Mouse (Mus musculus) megakaryocyte-erythroid progenitor cell, adult 5-6 weeks (primary cell): ENCODE data around the gene Misp. TPM values are rescaled to one million over a fixed set of nuclear protein-coding genes. Genes with fewer than 3 reads are reported as not detected.

ENCODE experiments used
- ATAC-seq: replicated peaks from 2 replicates; pipeline ENCODE4 v1.8.0; 2016; ENCODE audit warnings: mild to moderate bottlenecking, inconsistent platforms; ENCODE audit not compliant: severe bottlenecking, poor library complexity, low FRiP score, low TSS enrichment
- total RNA-seq, 2 experiments: library from RNA; stranded (forward) in 1 of 2; stranded (reverse) in 1 of 2; fragments of 200-1000, 215-1000 nt in 1 of 2; fragments of >200 nt in 1 of 2; fragmentation: Nextera tagmentation in 1 of 2; gene quantifications; 2 replicates each; pipeline ENCODE4 v1.2.3; 2014 to 2017

The Misp gene
- total RNA-seq, 2 experiments from 2014 or later = not detected

DNA sequence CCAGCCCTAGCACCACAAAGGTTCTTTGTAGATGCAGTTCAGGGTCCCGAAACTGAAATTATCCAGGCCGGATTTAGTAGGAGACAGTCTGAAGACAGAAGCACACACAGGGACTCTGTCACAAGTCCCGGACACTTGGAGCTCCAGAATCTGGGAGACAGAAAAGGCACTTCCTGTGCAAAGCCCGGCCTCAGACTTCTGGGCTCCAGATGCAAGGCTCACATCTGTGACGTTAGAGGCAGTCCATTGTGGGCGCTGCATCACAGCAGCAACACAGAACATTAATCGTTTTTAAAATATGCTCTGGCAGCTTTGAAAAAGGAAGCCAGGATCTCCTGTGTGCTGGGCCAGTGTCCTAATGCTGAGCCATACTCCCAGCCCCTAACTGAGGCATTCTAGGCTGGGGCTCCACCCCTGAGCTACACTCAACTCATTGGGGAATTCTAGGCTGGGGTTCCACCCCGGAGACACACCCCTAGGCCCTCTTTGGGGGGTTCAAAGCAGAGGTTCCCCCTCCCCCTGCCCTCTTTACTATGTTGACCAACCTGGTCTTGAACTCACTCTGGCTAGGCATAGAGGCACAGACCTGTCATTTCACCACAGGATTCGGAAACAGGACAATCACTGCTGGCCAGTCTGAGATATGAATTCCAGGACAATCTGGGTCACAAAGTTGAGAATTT is 31.5 kb downstream of the Misp start:
- no peak for ATAC-seq

DNA sequence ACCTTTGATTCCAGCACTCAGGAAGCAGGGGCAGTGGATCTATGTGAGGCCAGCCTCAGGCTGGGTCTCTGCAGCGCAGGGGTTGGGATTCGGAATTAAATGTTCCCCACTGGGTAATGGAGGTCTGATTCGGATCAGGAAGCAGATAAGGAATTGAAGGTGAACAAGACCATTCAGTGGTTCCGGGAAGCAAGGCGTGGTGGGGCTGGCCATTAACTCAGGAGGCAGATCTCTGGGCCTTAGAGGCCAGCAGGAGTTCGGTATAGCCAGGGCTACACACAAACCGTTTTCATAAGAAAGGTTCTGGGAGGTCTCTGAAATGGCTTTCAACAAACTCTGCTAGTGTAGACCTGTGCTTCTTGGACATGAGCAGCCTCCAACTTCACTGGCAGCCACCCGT is 32.0 kb downstream of the Misp start:
- ATAC-seq = no peak

DNA sequence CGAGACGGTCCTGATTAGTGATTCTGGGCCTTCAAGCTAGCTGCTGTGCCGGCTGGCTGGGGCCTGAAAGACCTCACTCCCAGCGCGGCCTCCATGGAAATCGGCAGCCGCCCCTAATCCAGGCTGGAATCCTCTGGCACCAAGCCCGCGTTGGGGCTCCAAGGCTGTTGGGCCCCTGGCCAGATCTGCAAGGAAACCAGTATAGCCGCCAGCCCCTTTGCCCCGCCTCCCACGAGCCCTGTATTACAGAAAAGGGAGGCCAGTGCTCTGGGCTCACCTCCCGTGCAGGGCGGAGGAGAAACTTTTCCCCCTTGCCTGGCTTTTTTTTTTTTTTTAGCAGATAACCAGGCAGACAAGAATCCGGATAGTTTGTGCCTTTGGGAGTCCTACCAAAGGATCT is 32.6 kb downstream of the Misp start:
- no peak for ATAC-seq

DNA sequence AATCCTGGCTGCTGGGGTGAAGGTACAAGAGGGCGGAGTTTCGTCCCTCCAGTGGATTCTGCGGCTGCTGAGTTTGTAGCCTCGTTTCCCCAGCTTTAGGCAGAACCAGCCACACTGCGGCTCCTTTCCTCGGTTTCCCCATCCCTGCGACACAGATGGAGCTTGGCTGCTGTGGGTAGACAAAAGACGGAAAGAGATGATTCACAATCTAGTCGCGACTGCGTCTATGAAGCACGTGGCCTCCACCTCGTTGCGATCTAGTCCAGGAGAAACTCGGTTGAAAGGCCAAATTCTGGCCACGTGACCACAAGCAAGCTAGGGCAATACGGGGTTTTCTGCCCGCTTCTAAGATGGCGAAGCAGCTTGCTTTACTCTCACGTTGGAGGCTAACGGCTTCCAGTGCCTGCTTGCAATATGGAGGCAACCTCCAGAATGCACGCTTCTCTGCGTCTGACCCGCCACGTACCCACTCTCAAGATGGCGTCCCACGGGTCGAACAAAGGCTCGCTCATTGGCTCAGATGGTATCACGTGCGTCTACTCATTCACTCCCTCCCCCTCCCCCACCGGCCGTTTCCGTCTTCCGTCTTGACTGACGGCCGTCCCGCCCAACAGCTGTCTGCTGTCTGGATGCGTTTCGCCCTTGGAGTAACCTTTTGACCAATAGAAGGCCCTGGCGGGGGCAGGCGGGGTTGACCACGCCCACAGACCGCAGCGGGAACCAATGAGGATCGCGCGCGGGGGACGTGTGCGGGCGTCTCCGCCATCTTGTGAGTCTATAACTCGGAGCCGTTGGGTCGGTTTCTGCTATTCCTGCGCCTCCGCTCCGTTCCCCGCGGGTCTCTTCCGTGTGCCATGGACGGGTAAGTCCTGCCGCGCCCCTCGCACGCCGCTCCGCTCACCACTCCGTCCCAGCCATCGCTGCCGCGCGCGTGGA is 33.3 kb downstream of the Misp start, which contains the start of gene Ptbp1:
Ptbp1 (plus strand) TSS at position 568 of the 936 bp plus-strand sequence.
- ATAC-seq = peak; percentile 86

DNA sequence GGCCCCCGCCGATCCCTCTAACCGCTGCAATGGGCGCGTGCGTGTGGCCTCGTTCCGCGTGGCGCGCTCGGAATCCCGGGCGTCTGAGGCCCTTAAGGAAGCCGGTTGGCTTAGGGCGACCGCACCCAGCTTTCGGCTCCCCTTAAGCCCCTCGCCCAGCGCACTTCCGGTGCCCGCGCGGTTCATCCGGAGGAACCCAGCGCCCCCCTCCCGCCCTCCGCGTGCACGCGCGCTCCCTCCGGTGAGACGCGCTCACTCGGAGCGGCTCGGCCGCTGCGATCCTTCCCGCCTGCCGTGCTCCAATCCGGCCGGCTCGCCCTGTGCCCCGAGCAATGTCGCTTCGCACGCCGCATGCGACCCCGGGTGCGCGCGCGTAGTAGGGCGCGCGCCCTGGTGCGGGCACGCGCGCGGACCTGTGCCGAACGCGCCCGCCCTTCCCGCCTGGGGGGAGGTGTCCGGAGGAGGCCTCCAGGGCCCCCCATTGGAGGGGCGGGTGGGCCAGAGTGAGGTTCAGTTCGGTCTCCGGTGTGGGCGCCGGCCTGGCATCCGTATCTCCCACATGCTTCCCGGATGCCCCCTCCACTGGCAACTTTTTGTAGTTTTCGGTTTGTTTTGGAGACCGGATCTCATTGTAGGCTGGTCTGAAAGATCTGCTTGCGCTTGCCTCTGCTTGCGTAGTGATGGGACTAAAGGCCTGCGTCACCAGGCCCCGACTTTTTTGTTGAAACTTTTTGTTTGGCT is 34.2 kb downstream of the Misp start:
- no peak for ATAC-seq

DNA sequence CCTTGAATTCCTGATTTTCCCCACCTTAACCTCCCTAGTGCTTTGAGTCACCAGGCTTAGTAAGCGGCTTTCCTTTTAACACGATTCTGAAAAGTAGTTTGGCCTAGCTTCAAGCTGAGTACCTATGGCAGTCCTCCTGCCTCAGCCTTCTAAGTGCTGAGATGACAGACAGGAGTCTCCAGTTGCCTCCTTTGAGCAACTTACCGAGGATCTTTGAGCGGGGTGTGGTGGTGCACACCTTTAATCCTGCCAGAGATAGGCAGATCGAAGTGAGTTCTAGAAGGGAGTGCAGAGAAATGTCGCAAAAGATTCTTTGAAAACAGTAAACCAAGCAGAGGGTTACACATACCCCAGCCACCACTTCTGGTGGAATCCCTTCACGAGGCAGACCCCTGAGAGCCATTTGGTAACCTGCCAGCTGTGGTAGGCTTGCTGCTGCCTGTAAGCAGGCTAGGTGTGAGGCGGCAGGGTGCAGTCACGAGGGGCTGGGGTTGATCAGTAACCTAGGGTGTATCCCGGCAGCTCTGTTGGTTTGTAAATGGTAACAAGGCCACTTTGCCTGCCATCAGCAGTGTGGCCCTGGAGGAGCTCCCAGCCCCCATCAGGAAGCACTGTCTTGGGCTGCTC is 34.9 kb downstream of the Misp start:
- no peak for ATAC-seq

DNA sequence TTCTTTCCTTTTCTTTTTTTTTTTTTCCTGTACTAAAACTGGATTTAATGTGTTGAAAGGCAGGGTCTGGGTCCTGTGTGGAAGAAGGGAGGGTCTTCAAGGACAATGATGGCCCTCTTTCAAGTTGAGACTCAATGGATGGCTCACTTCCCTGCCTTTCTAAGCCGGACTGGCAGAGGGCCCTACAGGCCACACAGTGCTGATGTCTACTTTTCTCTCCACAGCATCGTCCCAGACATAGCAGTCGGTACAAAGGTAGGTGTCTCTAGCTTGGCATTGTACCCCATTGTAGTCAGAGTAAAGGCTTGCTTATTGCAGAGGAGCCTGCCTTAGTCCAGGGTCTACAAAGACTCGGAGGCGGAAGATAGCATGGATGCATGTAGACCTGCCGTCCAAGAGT is 35.5 kb downstream of the Misp start:
- no peak for ATAC-seq

DNA sequence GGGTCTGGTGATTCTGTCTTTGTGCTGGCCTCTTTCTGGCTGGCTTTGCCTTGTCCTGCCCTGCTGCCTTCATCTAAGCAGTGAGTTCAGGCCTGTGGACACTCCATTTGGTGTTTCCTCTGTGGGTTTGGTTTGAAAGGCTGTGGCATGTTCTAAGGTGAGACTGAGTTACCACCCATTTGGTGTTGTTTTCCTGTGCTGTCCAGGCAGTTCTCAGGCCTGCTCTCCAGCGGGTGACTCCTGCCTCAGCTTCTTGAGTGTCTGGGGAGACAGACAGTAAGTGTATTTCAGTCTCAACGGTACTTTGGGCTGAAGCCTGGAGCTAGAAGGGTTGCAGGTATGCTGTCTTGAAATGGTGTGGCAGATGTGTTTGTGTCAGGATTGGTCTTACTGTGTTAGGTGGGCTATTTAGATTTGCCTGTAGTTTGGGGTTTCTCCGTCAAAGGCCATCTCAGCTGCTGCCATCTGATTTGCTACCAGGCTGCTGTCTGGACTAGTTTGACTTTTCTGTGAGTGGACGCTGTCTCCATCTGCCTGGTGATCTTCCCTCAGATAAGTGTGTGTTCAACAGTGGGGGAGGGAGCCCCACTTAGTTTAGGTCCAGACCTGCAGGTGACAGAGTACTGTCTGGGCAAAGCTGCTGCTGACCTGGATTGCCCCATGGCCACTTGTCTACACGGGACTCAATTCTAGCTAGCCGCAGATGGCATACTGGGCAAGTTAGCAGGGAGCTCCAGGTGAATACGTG is 36.1 kb downstream of the Misp start:
- no peak for ATAC-seq

DNA sequence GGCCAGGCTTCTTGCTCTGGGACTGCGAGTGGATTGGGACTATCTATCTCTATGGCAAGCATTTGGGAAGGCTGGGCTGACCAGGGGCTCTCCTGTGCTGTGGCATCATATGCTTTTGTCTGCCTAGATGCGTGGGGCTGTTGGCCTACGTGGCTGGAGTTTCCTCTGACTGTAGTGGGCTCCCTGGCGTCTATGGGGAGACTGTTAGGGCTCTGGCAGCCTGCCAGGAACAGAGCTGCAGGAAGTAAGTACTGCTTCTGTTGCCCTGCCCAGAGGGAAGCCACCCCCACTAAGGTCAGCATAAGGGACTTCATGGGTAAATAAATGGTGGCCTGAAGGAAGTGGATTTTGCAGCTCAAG is 36.6 kb downstream of the Misp start:
- ATAC-seq = no peak

DNA sequence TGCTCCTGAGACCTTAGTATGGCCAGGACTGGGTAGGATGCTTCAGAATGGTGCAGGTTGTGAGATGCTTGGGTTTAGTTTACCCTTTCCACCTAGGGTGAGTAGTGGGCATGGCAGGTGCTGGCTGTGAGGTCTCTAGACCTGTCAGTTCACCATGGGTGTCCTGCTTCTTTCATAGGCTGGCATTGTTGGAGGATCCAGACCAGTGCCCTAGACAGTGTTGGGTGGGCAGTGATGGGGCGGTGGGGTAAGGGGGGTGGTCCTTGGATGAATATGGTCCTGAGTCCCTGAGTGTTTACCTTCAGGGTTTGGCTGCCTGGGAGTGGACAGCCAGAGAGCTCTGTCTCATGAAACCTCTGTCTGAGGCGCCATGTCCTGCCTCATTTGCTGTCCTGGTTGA is 37.1 kb downstream of the Misp start:
- ATAC-seq = no peak

DNA sequence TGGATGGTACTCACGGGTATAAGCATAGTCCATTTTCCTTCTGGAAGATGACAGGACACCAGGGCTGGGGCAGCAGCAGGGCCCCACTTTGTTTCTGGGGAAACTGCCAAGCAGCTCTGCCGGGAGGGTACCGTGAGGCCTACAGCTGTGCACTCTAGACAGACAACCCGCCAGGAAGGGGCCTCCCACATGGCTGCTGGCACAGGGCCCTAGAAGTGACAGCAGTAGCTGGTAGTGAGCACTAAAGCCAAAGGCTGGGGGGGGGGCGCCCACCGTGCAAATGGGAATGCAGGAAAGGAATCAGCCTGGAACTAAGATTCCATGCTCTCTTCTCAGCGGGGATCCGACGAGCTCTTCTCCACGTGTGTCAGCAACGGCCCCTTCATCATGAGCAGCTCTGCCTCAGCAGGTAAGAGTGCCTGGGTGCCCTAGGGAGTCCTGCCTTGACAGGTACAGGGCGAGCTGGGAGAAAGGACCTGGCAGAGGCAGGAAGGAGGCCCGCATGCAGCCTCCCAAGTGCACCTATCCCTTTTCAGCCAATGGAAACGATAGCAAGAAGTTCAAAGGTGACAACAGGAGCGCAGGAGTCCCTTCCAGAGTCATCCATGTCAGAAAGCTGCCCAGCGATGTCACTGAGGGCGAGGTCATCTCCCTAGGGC is 37.8 kb downstream of the Misp start:
- no peak for ATAC-seq

DNA sequence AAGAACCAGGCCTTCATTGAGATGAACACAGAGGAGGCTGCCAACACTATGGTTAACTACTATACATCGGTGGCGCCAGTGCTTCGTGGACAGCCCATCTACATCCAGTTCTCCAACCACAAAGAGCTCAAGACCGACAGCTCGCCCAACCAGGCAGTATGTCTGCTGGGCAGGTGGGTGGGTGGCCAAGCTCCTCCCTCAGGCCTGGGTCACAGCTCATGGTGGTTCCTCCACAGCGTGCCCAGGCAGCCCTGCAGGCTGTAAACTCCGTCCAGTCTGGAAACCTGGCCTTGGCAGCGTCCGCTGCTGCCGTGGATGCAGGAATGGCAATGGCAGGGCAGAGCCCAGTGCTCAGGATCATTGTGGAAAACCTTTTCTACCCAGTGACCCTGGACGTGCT is 38.3 kb downstream of the Misp start:
- no peak for ATAC-seq

DNA sequence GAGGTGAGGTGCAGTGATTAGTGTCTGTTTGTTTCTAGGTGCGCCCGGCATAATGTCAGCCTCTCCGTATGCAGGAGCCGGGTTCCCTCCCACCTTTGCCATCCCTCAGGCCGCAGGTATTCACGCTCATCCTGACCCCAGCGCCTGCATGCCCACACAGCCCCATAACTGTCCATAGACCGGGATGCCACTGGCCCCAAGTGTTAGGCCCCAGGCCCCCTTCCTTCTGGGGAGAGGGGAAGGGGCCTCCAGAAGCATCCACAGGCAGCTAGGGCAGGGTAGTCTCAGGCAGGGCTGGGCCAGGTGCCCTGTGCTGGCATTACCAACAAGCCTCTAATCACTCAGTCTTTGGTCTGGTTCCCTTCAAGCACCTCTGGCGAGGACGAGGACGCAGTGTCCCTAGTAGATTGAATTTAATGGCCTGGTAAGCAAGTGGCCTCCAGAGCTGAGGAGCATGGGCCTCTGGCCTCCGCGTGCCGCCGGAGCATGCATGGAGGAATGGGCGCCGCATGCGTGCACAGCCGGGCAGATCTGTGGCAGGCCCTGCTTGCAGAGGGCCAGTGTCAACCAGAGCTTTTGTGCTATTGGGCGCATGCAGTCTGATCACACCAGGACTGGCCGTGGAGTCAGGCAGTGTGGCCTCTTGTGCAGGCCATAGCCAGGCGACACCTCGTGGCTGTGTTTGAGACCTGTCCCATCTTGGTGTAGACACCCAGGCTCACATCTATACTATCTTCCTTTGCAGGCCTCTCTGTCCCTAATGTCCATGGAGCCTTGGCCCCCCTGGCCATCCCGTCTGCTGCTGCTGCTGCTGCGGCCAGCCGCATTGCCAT is 39.5 kb downstream of the Misp start:
- no peak for ATAC-seq

DNA sequence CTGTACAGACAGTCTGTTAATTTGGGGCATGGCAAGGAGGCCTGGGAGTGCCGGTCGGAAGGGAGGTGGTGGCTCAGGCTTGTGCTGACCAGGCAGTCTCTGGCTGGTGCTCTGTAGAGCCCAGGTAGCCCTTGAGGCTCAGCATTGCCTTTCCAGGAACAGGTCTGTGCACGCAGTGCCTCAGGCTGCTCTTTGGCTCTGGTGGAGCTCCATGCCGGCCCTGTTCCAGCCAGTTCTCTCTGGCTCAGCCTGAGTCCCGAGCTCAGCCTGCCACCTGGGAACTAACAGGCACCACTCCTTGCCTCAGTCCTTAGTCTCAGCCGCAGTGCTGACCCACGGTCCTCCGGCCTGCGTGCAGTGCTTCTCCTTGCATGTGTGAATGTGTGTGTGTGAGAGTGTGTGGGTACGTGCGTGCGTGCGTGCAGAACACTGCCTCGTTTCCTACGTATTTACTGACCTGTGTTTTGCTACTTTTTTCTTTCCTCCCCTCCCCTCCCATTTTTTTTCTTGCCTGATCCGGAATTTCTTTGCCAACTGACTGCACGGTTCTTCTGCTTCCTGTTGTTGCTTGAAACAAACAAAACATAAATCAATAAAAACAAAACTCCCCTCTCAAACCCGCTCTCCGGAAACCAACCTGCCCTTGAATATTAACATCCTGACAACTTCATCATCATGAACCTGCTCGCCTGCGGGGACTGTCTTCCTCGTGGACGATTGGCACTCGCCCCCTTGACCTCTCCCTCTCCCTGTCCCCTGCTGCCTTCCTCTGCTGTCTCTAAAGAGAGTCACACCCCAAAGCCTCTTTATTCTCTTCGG is 40.6 kb downstream of the Misp start:
- ATAC-seq = no peak

DNA sequence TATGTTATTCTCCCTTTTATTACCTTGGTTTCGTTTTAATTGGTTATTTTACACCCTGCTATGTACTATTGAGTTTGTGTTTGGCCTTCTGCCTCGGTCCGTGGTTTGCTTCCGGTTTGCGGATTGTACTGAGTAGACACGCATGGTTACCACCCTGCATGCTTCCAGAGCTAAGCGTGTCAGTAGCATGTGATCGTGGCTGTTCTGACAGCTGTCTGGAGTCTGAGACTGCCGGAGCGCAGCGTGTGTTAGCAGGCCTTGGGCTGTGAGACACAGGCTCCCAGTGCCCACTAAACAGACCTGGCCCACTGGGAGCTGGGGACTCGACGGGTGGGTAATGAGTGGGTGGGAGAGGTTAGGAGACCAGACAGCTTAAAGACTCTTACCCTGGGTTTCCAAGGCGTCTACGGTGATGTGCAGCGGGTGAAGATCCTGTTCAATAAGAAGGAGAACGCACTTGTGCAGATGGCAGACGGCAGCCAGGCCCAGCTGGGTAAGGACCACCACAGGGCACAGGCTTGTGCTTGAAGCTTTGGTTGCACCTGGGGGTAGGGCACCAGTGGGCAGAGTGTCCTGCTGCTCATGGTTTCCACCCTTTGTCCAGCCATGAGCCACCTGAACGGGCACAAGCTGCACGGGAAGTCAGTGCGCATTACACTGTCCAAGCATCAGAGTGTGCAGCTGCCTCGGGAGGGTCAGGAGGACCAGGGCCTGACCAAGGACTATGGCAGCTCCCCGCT is 41.4 kb downstream of the Misp start:
- ATAC-seq = no peak

DNA sequence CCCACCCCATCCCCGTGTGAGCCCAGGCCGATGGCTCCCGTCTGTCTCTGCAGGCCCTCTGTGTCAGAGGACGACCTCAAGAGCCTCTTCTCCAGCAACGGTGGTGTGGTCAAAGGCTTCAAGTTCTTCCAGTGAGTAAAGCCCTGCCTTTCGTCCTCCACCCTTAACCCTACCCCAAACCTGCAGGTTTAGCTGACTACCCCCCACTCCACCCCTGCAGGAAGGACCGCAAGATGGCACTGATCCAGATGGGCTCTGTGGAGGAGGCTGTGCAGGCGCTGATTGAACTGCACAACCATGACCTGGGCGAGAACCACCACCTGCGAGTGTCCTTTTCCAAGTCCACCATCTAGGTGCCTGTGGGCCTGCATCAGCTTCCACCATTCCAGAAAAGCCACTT is 42.1 kb downstream of the Misp start:
- ATAC-seq = no peak
